Mouse (Mus musculus): Measurements from ENCODE around the gene Tmem163.

Gene Tmem163

DNA sequence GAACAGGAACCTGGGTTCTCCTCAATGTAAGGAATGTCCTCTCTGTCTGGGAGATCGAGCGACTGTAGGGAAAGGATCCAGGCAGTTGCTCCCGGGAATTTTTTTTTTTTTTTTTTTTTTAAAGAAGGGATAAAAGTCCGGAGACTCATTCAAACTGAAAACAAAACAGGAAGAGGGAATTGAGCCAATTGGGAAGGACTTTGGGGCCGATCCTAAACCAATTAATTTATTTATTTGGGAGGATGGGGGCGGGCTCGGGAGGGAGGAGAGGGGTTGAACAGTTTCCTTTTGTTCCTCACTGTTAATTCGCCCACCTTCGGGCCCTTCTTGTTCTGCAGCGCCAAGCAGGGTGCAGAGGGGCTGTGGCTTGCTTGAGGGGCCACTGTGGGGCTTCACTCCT, 196.4 kb downstream of the Tmem163 start:
- POLR2A ChIA-PET: interaction anchor here in 2 of 4 experiments (0.6 to 0.7 kb wide), 2 partner anchors 44 to 793 kb away, joined by 4 to 6 read pairs; no protein-coding TSS in a partner anchor
- CTCF ChIA-PET: no interaction called here

- CTCF ChIA-PET: interaction anchor here in 1 of 4 experiments (1.3 kb wide), 1 partner anchor 9 kb away, joined by 3 read pairs; no protein-coding TSS in a partner anchor
- POLR2A ChIA-PET: interaction anchor here in 1 of 4 experiments (1.1 kb wide), 1 partner anchor 9 kb away, joined by 3 read pairs; no protein-coding TSS in a partner anchor
These were observed 203.6 kb downstream of the Tmem163 start for GRCm38 (mm10) chr1:127475756-127476155.

DNA sequence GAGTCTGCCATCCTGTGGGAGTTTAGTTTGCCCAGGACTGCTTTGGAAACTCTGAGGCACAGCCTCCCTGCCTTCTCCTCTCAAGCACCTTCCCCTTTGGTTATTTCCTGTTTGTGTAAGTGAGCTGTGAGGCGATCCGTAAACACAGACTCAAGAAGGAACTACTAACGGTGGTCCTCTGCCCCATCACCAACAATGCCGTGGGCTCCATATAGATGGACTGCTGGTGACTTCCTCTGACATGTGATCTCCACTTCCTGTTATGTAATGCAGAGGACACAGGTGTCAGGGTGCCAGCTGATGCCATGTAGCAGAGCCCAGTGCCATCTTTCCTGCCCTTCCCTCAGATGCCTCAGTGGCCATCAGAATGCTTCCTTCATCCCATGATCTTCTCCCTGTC, 209.2 kb downstream of the Tmem163 start:
- CTCF ChIA-PET: no interaction called here
- POLR2A ChIA-PET: interaction anchor here in 1 of 4 experiments (0.6 kb wide), 1 partner anchor 275 kb away, joined by 3 read pairs; no protein-coding TSS in a partner anchor

DNA sequence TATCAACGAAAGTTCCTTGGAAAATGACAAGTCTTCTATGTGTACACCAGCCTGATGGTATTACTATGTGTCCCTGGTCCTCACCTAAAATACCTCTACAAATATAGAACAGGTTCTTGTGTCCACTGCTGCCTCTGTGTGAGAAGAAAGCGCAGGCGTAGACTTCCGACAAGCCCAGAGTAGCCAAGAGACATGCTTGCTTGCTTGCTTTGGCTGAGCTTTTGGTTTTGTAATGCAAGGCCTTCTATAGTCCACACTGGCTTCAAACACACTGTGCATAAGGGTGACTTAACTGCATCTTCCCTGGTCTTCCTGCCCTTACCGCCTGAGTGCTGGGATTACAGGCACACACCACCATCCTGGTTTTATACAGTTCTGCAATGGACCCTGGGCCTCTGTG, 212.1 kb downstream of the Tmem163 start:
- POLR2A ChIA-PET: no interaction called here
- CTCF ChIA-PET: interaction anchor here in 1 of 4 experiments (0.6 kb wide), 1 partner anchor 19 kb away, joined by 3 read pairs; no protein-coding TSS in a partner anchor

DNA sequence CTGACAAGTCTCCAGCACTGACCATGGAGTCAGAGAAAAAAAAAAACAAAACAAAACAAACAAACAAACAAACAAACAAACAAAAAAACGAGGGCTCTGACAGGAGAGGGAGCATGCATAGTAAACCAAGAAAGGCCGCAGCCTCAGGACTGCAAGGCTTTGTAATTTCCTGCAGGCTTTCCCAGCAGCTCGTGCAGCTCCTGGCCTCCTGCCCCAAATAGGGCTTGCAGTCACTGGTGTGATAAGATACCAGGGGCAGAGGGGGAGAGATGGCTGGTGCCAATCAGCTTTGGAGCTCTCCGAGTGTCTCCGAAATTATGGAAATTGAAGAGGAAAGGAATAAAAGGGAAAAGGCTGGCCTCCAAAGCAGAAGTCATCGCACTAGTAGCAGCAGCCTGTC, 214.1 kb downstream of the Tmem163 start:
- ChIA-PET CTCF (no interaction called here), POLR2A (no interaction called here)

DNA sequence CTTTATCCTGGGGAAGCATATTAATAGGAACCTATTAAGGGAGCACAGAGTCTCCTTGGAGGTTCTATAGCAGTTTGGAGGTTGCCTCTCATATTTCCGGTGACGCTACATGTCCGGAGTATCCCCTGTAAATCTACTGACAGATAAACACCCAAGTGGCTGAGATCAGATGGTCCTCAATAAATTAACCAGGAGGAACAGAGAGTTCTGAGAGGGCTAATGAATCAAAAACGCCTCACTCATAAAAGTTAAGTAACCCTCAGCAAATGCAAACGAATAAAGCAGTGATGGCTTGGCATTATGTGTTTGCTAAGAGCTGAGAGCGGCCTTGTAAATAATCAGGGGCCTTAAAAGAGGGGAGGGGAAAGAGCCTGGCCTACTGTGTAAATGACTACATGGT, 215.3 kb downstream of the Tmem163 start:
- ChIA-PET CTCF (interaction anchor here in 1 of 4 experiments (0.6 kb wide), 1 partner anchor 20 kb away, joined by 4 read pairs; no protein-coding TSS in a partner anchor), POLR2A (interaction anchor here in 1 of 4 experiments (0.7 kb wide), 1 partner anchor 222 kb away, joined by 3 read pairs; no protein-coding TSS in a partner anchor)

DNA sequence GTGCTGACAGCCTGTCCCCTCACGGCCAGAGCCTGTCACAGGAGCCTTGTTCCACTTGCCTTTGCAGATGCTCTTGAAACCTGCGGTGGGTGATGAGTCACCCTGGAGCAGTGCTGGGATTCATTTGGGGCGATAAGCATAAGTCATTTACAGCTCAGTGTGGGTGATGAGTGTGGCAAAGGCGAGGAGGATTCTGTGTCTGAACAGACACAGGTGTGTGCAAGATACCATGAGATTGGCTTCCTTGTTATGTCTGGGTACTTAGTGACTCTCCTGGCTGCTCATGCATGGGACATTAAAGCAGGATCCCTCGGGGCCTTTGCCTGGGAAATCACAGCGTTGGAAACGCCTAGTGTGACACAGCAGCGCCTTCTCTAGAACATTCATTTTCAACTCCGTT, 218.3 kb downstream of the Tmem163 start:
- ChIA-PET CTCF (interaction anchor here in 1 of 4 experiments (0.5 kb wide), 1 partner anchor 757 kb away, joined by 5 read pairs; no protein-coding TSS in a partner anchor), POLR2A (interaction anchor here in 1 of 4 experiments (0.5 kb wide), 1 partner anchor 529 kb away, joined by 4 read pairs; no protein-coding TSS in a partner anchor)

GRCm38 (mm10) chr1:127459576-127459975, 219.8 kb downstream of the Tmem163 start:
- POLR2A ChIA-PET: interaction anchor here in 1 of 4 experiments (0.8 kb wide), 1 partner anchor 39 kb away, joined by 3 read pairs; no protein-coding TSS in a partner anchor
- CTCF ChIA-PET: interaction anchor here (0.6 to 1.6 kb wide), 18 partner anchors 10 to 466 kb away, joined by 3 to 9 read pairs (median 4); partner anchors contain the start of gene Mgat5 (in 2 of the 4)

DNA sequence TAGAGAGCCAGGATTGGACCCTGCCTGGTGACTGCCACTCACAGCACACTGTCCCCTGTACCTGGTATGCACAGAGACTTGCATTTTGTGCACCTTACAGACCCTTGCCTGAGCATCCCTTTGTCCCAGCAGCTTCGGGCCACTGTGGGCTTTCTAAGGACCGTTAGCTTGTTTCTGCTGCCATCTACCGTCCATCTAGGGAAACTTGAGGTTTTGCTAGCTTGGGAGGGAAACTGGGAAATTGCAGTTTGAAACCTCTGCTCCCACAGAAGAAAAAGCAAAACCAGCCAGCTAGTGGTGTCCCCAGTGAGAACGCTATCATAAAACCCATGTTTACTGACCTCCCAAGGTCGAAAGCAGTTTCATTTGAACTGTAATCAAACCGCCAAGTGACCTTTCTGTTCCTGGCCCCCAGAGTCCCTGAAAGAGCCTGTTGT, 220.3 kb downstream of the Tmem163 start:
- CTCF ChIA-PET: interaction anchor here (0.6 to 1.6 kb wide), 20 partner anchors 9 to 466 kb away, joined by 3 to 9 read pairs (median 4); partner anchors contain the start of gene Mgat5 (in 2 of the 4)
- POLR2A ChIA-PET: interaction anchor here in 1 of 4 experiments (0.8 kb wide), 1 partner anchor 38 kb away, joined by 3 read pairs; no protein-coding TSS in a partner anchor

DNA sequence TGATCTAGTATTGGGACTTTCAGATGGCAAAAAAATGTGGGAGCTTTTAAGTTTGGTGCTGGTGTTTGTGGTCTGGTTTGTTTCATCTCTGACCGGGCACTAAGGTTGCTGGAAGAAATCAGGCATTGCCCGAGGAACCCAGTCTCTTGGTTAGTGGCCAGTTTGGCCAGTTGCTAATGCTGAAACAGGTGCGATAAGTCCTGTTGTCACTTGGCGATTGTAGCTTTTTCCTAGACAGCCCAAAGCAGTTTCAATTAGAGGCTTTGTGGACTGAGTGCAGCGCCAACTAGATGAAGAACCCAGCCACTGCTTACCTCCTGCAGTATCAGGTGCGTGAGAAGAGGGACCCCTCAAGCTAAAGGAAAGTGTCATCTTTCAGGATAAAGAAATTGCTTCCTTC, 226.0 kb downstream of the Tmem163 start:
- POLR2A ChIA-PET: interaction anchor here in 1 of 4 experiments (2.2 kb wide), 1 partner anchor 24 kb away, joined by 5 read pairs; no protein-coding TSS in a partner anchor
- CTCF ChIA-PET: no interaction called here

DNA sequence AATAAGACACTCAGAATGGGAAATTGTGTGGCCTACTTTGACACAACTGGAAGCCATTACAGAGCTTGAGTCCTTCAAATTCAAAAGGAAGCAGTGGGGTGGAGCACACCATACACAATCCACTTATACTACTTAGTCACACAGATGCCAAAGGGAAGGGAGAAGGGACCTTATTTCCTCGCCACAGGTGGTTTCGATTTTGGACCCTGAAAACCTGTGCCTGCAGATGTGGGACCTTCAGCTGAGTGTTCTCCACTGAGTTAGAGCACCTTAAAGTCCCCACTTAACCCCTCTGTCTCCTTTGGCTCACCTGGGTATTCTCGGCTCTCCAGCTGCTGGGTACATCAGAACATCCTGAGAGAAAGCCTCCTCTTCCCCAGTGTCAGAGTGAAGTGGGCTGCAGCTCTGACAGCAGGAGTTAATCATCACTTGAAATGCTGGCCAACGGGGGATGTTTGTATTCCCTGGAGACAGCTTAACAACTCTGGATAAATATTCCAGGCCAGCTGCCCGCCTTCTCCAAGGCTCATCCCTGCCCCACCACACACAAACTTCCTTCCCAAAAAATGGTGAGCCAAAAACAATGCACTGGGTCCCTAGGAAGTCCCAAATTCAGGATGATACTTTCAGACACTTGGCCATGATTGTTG, 234.4 kb downstream of the Tmem163 start:
- ChIA-PET CTCF (no interaction called here), POLR2A (interaction anchor here in 1 of 4 experiments (1.0 kb wide), 1 partner anchor 9 kb away, joined by 3 read pairs; no protein-coding TSS in a partner anchor)

DNA sequence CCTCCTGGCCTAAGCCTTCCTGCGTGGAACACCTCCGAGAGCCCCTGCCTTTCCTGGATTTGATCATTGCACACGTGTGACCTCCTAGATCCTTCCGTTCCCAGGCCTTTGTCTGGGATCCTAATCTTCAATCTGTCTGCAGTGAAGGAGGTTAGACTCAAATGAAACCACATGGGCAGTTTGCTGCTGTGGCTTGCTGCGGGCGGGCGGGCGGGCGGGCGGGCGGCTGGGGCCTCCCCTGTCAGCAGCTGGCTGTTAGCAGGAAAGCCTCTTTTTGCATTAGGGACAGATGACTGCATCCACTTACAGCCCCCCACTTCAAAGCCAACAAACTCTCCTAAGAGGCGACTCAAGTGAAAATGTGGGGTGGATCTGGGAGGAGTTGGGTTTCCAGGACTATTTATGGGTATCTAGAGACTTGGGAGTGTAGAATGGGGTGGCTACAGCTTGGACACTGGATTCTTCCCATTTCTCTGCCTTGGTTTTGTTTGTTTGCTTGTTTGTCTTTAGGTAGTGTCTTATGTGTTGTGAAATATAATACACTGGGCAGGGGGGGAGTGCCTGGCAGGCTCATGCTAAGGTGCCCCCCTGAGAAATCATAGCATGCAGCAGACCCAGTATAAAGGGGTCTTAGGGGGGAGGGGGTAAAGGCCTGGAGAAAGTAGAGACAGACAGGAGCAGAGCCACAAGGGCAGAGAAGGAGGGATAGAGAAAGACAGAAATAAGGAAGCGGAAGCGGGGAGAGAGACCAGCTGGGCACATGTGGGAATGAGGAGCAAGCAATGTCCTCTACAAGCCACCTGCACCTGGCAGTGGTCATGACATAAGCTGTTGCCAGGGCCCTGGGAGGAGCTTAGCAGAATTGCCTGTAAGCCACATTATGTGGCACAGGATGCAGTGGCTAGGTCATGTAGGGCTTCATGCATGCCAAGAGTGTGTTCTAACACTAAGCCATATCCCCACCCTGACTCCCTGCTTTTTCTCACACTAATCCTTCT, 236.2 kb downstream of the Tmem163 start:
- POLR2A ChIA-PET: no interaction called here
- CTCF ChIA-PET: no interaction called here

GRCm38 (mm10) chr1:127441736-127442135, 237.6 kb downstream of the Tmem163 start:
- CTCF ChIA-PET: interaction anchor here in 1 of 4 experiments (0.5 kb wide), 1 partner anchor 224 kb away, joined by 4 read pairs; no protein-coding TSS in a partner anchor
- POLR2A ChIA-PET: no interaction called here

- POLR2A ChIA-PET: no interaction called here
- CTCF ChIA-PET: no interaction called here
These were observed 238.3 kb downstream of the Tmem163 start for GRCm38 (mm10) chr1:127441007-127441406.

DNA sequence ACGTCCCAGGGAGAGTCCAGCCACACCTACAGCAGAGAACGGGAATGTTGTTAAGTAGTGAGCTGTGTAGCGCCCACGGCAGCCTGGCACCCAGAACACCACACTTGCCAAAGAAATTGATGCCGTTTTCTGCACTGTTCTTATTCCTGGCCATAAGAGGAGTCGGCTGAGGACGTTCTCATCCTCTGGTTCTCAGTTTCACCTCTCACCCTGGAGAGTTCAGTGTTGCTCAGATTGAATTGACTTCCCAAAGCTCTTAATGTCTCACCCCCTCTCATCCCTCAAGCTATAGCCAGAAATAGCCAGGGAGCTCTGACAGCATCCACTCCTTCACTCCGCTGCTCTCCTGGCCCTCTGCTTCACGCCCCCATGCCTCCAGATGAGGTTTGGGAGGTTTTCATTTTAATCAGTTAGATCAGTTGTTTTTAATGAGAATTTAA, 239.9 kb downstream of the Tmem163 start:
- ChIA-PET POLR2A (interaction anchor here in 1 of 4 experiments (0.5 kb wide), 1 partner anchor 44 kb away, joined by 4 read pairs; no protein-coding TSS in a partner anchor), CTCF (no interaction called here)

- ChIA-PET CTCF (no interaction called here), POLR2A (no interaction called here)
These were observed 242.3 kb downstream of the Tmem163 start for GRCm38 (mm10) chr1:127437091-127437490.
